Mouse (Mus musculus) mouse embryonic stem cell (cell line): ENCODE measurements around the gene Trpc4ap.

Experiments used
- in situ Hi-C, 2 experiments: fragments of 300-500 bp; cut with MboI; formaldehyde crosslinking; loops; 1 replicate in 1 of 2; 3 replicates in 1 of 2; pipeline ENCODE4 v1.14.3; 2019 to 2020; ENCODE audit warnings: low sequenced_read_pairs in 2 of 2, low pct_unique_long_range_greater_than_20kb in 1 of 2, mixed read lengths in 1 of 2; ENCODE audit not compliant: unreplicated experiment in 1 of 2

Gene Trpc4ap

DNA sequence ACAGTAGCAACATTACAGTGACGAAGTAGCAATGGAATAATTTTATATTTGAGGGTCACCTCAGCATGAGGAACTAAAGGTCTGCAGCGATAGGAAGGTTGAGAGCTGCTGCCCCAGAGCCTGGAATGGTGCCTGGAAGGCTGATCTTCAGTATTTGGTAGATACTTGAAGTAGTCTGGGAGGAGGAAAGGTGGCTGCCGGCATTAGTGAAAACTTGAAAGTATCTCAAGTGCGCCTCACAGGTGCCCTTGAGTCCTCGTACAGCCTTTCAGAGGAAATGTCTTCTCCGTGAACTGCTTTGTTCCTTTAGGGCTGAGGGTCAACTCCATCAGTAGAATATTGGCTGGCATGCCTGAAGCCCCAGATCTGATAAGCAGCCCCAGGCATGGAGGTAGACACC, 96.7 kb downstream of the Trpc4ap start:
- in situ Hi-C loops = no loop called here

DNA sequence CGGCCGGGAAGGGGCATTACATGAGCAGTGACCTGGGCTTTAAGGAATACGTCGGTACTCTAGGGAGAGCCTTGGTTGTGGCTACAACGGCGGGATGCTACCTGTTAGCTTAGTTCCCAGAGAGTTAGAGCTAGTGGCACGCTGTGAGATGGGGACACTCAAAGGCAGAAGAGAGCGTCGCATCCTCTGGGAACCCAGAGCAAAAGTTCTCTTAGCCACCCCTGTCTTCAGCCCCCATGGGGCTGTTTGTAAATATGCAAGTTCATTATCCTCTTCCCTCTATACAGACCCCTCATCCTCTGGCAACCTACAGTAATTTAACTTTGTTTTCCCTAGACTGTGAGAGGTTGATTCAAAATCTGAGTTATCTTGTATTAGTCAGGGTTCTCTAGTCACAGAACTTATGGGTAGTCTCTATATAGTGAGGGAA, 99.3 kb downstream of the Trpc4ap start:
- in situ Hi-C loops = no loop called here

DNA sequence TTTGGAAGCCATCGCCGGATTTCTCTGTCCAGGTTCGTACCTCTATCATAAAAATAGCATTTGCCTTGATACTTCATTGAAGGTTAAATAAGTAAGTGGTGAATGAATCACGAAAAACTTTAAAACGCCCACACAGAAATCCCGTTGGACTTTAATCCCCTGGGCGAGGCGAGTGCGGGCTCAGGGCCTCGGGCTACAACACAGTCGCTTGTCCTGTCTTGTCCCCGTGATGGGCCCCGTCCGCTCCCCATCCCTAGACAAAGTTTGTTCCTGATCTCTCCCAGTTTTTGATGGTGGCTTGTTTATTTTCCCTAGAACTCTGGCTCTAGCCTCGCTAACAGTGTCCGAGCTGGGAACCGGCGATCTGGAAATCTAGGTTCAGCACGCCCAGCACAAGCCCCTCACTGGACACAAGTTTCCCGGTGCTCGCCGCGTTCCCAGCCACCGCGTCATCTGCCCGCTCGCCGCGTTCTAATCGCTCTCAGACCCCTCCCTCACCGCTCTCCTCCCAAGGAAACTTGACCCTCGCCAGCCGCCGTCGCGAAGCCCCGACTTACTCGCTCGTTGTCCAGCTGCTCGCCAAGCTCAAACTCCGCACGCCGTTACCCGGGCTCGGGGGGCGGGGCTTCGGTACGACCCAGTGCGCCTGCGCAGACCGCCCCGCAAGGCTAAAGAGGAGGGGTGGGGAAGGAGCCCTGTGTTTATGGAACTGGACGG, 99.9 kb downstream of the Trpc4ap start, which contains the start of gene Gss:
Gene Gss, minus strand, starts transcription at position 674 of the 717 bp plus-strand sequence.
- in situ Hi-C loops = no loop called here

DNA sequence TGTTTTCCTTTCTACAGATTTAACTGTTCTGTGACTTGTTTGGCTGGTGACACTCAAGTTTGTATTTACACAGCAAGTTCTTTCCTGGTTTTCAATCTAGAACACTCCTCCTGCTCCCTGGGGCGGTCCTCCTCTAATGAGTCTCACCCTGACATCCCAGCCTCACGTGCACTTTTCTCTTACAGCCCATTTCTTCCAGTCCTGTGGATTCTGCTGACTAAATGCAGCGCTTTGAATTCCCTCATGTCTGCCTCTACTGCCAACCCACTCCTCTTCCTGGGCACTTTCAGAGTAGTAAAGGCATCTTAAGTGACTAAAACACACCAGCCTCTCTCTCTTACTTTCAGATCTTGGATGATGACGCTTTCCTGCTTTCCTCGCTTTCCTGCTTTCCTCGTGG, 100.5 kb downstream of the Trpc4ap start:
- in situ Hi-C loops = no loop called here

DNA sequence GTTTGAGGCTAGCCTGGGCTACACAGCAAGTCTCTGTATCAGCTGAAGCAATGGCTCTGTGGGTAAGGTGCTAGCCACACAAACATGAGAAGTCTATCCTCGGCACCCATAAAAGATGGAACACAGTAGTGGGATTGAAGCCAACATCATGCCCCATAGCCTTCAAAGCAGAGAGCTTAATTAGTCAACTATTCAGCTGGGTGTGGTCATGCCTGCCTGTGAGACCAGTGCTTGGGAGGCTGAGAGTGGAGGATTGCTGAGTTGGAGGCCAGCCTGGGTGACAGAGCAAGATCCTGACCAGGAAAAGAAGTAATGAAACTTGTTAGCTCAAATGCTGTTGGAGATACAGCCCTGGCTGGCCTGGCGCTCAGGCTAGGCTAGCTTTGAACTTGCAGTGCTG, 101.3 kb downstream of the Trpc4ap start:
- in situ Hi-C loops = no loop called here

DNA sequence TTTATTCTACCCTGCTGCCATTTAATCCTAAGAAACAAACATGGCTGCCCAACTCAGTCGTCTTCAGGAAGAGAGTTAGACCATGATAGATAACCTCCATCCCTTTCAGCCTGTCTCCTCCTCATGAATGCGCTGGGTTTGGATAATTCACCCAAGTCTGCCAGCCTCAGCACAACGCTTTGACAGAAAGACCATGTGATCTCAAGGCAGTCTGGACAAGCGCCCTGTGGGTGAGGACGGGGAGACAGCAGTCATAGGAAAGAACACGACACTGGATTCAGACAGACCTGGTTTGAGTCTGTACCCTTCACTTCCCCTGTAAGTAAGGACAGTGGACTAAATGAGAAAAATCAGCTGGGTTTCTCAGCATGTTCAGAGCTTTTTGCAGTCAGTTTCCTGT, 102.7 kb downstream of the Trpc4ap start:
- in situ Hi-C loops = no loop called here

DNA sequence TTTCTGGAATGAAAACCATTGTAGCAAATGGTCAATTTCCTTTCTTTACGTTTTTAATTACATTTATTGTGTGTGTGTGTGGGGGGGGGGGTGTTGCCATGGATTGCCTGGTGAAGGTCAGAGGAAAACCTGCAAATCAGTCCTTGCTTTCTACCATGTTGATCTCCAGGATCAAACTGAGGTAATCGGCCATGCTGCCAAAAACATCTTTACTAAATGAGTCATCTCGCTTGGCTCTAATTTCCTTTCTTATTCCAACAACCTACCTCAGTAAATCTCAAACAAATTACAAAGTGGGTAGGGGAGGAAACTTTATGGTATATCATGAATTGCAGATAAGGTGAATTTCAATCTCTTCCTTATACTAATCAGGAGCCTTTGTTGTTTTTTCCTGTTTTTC, 104.0 kb downstream of the Trpc4ap start:
- in situ Hi-C loops = no loop called here

DNA sequence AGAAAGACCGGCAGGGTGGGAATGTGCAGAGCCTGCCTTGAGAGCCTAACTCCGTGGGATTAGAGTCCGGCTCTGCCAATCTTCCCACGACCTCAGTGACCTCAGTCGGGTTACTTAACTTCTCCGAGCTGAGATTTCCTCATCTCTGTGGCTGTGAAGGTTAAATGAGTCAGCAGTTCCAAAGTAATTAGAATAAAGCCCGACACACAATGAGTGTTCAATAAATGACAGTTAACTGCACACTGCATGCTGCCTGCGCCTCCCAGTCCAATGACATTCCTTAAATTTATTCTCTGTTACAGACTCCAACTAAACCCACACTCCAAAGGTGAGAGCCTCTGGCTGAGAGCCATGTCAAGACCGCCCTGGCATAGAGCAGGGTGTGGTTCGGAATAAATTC, 106.7 kb downstream of the Trpc4ap start:
- in situ Hi-C loops = no loop called here

DNA sequence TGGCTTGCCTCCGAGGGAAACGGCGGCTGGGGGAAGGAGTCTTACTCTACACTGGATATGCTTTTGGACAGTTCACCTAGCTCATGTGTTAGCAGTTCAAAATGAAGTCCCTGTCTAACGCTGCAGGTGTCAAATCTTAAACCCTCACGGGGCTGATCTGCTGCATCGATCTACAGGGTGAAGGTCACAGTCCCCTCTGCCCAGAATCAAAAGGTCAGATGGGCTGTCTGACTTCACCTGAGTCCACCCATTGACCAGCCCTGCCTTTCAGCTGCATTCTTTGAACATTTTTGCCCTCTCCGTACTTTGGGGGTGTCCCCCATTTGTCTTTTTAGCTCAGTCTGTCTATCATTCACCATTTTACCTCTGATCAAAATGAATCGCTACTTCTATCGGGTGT, 107.1 kb downstream of the Trpc4ap start:
- in situ Hi-C loops = no loop called here
